In the genomic region with DNA sequence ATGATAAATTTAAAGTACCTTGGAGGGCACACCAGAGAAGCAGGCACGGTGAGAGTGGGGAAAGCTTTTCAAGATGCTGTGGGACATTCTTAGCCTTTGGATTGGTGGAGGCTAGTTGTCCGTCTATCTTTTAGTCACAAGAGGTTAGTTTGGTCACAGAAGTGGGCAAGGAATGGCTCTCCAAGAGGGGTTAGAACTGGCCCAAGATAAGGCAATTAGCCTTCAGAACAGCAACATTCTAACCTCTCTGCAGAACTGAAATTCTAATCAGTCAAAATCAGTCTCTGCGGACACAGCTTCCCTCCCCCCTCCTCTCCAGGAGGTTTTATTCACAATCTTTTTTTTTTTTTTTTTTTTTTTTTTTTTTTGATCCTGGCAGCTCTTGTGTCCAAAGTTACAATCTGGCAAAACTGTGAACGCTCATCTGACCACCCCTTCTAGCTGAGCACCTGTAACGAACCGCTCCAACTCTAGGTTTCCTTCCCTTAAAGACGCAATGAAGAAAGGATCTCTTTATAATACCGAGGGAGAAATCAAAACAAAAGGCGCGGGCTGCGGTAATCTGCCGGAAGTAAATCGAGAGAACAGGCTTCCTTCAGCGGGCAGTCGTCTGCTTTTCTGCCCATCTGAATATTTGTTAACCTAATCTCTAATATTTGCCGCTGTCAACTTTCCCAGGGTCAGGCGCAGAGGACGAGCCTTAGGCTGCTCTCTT, we compare ENCODE assay signal across 8 mouse cellular contexts. TPM values are rescaled to one million over a fixed set of nuclear protein-coding genes. Genes with fewer than 3 reads are reported as not detected.
A peak's percentile ranks its signal among the peaks of the same experiment; 100 is the strongest.
DNase-seq lines count a peak whose midpoint lies in the region; ATAC-seq and TF ChIP-seq lines count a peak whose summit lies in the region.

No protein-coding gene starts in this region.

- intact Hi-C loops in heart, adult 2 months (cut with DNase I) = loop anchor here (5.0 kb wide), 1 partner anchor 206 kb away; no protein-coding TSS in a partner anchor
- intact Hi-C loops in heart, postnatal 25 days (cut with DNase I) = no loop called here

- H3K27me3 ChIP-seq in heart, adult 2 months (ENCODE audit: control insufficient read depth, insufficient read depth, low read length) = no peaks in the 10 kb centered on the region
- H3K27me3 ChIP-seq in E14TG2a.4 (ENCODE audit: insufficient read depth, low read length) = peaks cover 14% of the 10 kb centered on the region
- no peaks in the 10 kb centered on the region for H3K27me3 ChIP-seq in heart, embryonic 14.5 days (ENCODE audit: control insufficient read depth, insufficient read depth, low read length)
- no peaks in the 10 kb centered on the region for H3K27me3 ChIP-seq in liver, postnatal 0 days (ENCODE audit: insufficient read depth, low read length)

- peak overlapping the region; percentile 78 for H3K4me2 ChIP-seq in heart, embryonic 14.5 days (ENCODE audit: low read length)
- H3K4me2 ChIP-seq in liver, postnatal 0 days (ENCODE audit: low read depth, low read length) = peak overlapping the region; percentile 58

- no peaks in the 10 kb centered on the region for H3K4me1 ChIP-seq in heart, adult 2 months (ENCODE audit: control insufficient read depth, insufficient read depth, low read length)
- peaks cover 36% of the 10 kb centered on the region for H3K4me1 ChIP-seq in E14TG2a.4 (replicated peaks; ENCODE audit: low read depth, low read length)
- H3K4me1 ChIP-seq in heart, embryonic 14.5 days (ENCODE audit: control insufficient read depth in 2 of 2, insufficient read depth in 2 of 2, low read length in 2 of 2) = peaks cover 3 to 6% of the 10 kb centered on the region in 2 experiments; a peak in 3 of 4 replicates
- peaks cover 8% of the 10 kb centered on the region for H3K4me1 ChIP-seq in liver, postnatal 0 days (ENCODE audit: insufficient read depth)

- H3K36me3 ChIP-seq in heart, adult 2 months (ENCODE audit: control insufficient read depth, insufficient read depth, low read length) = no peaks in the 10 kb centered on the region
- H3K36me3 ChIP-seq in E14TG2a.4 (ENCODE audit: insufficient read depth, low read length) = no peaks in the 10 kb centered on the region
- H3K36me3 ChIP-seq in heart, embryonic 14.5 days (ENCODE audit: control insufficient read depth, insufficient read depth, low read length) = no peaks in the 10 kb centered on the region
- no peaks in the 10 kb centered on the region for H3K36me3 ChIP-seq in liver, postnatal 0 days (replicated peaks; ENCODE audit: insufficient read depth, low read length)

- no peak for TF ChIP-seq EP300 in heart, adult 2 months (IDR thresholded peaks at IDR 0.05; ENCODE audit: insufficient read depth, low read depth, low read length)
- TF ChIP-seq EP300 in liver, postnatal 0 days (IDR thresholded peaks at IDR 0.05; ENCODE audit: low read depth) = no peak

- 9% methylated on average over 18 of the region's 18 CpGs for WGBS in heart, adult 2 months
- WGBS in heart, embryonic 14.5 days = 9% methylated on average over 18 of the region's 18 CpGs
- 9% methylated on average over 18 of the region's 18 CpGs for WGBS in liver, postnatal 0 days (ENCODE audit: insufficient replicate concordance)

- no peaks in the 10 kb centered on the region for H3K79me2 ChIP-seq in heart, adult 2 months (replicated peaks; ENCODE audit: control insufficient read depth, insufficient read depth, low read length)

- TF ChIP-seq POLR2A in heart, adult 2 months (IDR thresholded peaks at IDR 0.05; ENCODE audit: insufficient read depth, low read depth, low read length) = no peak

- no peak for DNase-seq in heart, adult 2 months
- no peak for DNase-seq in heart, postnatal 25 days (ENCODE audit: low spot score)
- no peak for DNase-seq in liver, postnatal 0 days
- DNase-seq in right cerebral cortex, postnatal 4 days = no peak
- DNase-seq in frontal cortex, postnatal 10 days (ENCODE audit: low spot score in 2 of 2) = no peak
- no peak for DNase-seq in thymus, postnatal 4 days

- peak overlapping the region; percentile 51 for H3K4me3 ChIP-seq in heart, adult 2 months
- H3K4me3 ChIP-seq in E14TG2a.4 (replicated peaks; ENCODE audit: low read length) = peak overlapping the region; percentile 70
- peak overlapping the region; percentile 46 to 64 for H3K4me3 ChIP-seq in heart, embryonic 14.5 days (ENCODE audit: control insufficient read depth in 1 of 2, insufficient read depth in 1 of 2, low read depth in 1 of 2, low read length in 2 of 2)
- peak overlapping the region; percentile 33 for H3K4me3 ChIP-seq in liver, postnatal 0 days (ENCODE audit: low read depth, low read length)

- no peak for TF ChIP-seq CTCF in heart, adult 2 months (IDR thresholded peaks at IDR 0.05)
- TF ChIP-seq CTCF in E14TG2a.4 (conservative IDR thresholded peaks at IDR 0.05; ENCODE audit: low read length) = no peak
- TF ChIP-seq CTCF in liver, postnatal 0 days (IDR thresholded peaks at IDR 0.05; ENCODE audit: low read depth) = no peak

- no peaks in the 10 kb centered on the region for H3K9me3 ChIP-seq in E14TG2a.4 (ENCODE audit: low read length)
- H3K9me3 ChIP-seq in heart, embryonic 14.5 days (ENCODE audit: control insufficient read depth, low read length) = no peaks in the 10 kb centered on the region
- H3K9me3 ChIP-seq in liver, postnatal 0 days (ENCODE audit: low read length) = no peaks in the 10 kb centered on the region

- ATAC-seq in heart, embryonic 14.5 days (ENCODE audit: insufficient number of reproducible peaks, insufficient read depth, low FRiP score, low read depth) = no peak
- ATAC-seq in liver, postnatal 0 days = no peak

- peak overlapping the region; percentile 64; the same call in 1 of the 2 replicates for H3K27ac ChIP-seq in heart, adult 2 months
- no peak overlapping the region for H3K27ac ChIP-seq in heart, embryonic 14.5 days (replicated peaks in 1 of 2; ENCODE audit: control insufficient read depth in 1 of 2, insufficient read depth in 1 of 2, low read depth in 2 of 2, low read length in 2 of 2)
- H3K27ac ChIP-seq in liver, postnatal 0 days (ENCODE audit: low read depth) = no peak overlapping the region

- H3K9ac ChIP-seq in heart, adult 2 months (ENCODE audit: low read depth, low read length) = no peak overlapping the region
- H3K9ac ChIP-seq in heart, embryonic 14.5 days (ENCODE audit: low read length) = peak overlapping the region; percentile 39
- H3K9ac ChIP-seq in liver, postnatal 0 days (replicated peaks) = no peak overlapping the region; the same call in 1 of the 2 replicates

RNA-seq across cellular contexts. Expression of gene Vwa3b, which starts 2.2 kb away (rescaled TPM):
- total RNA-seq in heart, adult 2 months (2021) = 1 to 10 TPM in 1 of 2 experiments, under 1 TPM in 1; 0.13 to 1.0 TPM
- 0.35 and 0.43 TPM in 2 replicates for polyA plus RNA-seq in heart, adult 2 months (2012; rRNA removed)
- under 1 TPM; 0.31 to 0.34 TPM for total RNA-seq in heart, postnatal 25 days (2021)
- 0.50 TPM in 1 of 2 replicates, not detected in the other for polyA plus RNA-seq in heart, embryonic 14.5 days (2014; fragmentation: Nextera tagmentation; extraction: Ambion mirVana)
- 1.1 and 1.8 TPM in 2 replicates for polyA plus RNA-seq in liver, postnatal 0 days (2015; fragmentation: Nextera tagmentation; extraction: Ambion mirVana)
